Mouse (Mus musculus): ENCODE data around the gene Acsm2. TPM values are rescaled to one million over a fixed set of nuclear protein-coding genes. Genes with fewer than 3 reads are reported as not detected.

Acsm2 gene
- total RNA-seq, 2 experiments from 2014 or later: not detected

Other genes starting within 250 kb of the Acsm2 start
- not detected for gene Gp2, start 95.1 kb upstream of the Acsm2 start, total RNA-seq (2021)
- not detected for gene Umod, start 75.1 kb upstream of the Acsm2 start, total RNA-seq (2021)
- gene Acsm5, start 34.9 kb upstream of the Acsm2 start, total RNA-seq (2021): under 1 TPM; 0.22 to 0.91 TPM
- not detected for gene Pdilt, start 30.9 kb upstream of the Acsm2 start, total RNA-seq (2021)
- gene Acsm1, start 52.7 kb downstream of the Acsm2 start, total RNA-seq (2021): under 1 TPM in 1 of 2 experiments, not detected in 1; 0.26 TPM
- gene Acsm4, start 135.7 kb downstream of the Acsm2 start, total RNA-seq (2021): not detected
- 10 to 100 TPM; 25.6 to 28.6 TPM for gene Thumpd1, start 166.5 kb downstream of the Acsm2 start, total RNA-seq (2021)
- gene Acsm3, start 206.6 kb downstream of the Acsm2 start, total RNA-seq (2021): not detected
- 1 to 10 TPM; 6.6 to 7.0 TPM for gene Rexo5, start 239.7 kb downstream of the Acsm2 start, total RNA-seq (2021)
- gene Eri2, start 239.7 kb downstream of the Acsm2 start, total RNA-seq (2021): 1 to 10 TPM; 6.0 to 6.2 TPM